Mouse (Mus musculus) v-Abl transformed pro-B cells (cell line): Measurements from ENCODE around the gene Gm44790.

ENCODE experiments used
- in situ Hi-C, 2 experiments: fragments of 400-800 bp; cut with MboI; formaldehyde crosslinking; loops; one replicate each; pipeline ENCODE4 v1.15.1; 2025; ENCODE audit not compliant: unreplicated experiment in 2 of 2

Gm44790 gene

GRCm38 (mm10) chr6:86402681-86403607 is 23.5 kb upstream of the Gm44790 start:
- in situ Hi-C loops: loop anchor here (5.0 kb wide), 1 partner anchor 36 kb away; the partner anchor contains the start of gene Fam136a (in 2 of the 2)

GRCm38 (mm10) chr6:86403728-86404099 is 22.7 kb upstream of the Gm44790 start:
- in situ Hi-C loops: loop anchor here (5.0 kb wide), 1 partner anchor 36 kb away; the partner anchor contains the start of gene Fam136a (in 2 of the 2)

GRCm38 (mm10) chr6:86404100-86404861 is 22.2 kb upstream of the Gm44790 start, which contains the start of gene Tia1:
Gene Tia1, plus strand, starts transcription at chr6:86404219.
- in situ Hi-C loops: loop anchor here (5.0 kb wide), 1 partner anchor 37 kb away; the partner anchor contains the start of gene Fam136a (in 2 of the 2)

- in situ Hi-C loops: loop anchor here (5.0 kb wide), 1 partner anchor 38 kb away; the partner anchor contains the start of gene Fam136a (in 2 of the 2)
Measured at GRCm38 (mm10) chr6:86404996-86405395, 21.5 kb upstream of the Gm44790 start.

- in situ Hi-C loops: no loop called here
Measured at GRCm38 (mm10) chr6:86406306-86406705, 20.2 kb upstream of the Gm44790 start.

DNA sequence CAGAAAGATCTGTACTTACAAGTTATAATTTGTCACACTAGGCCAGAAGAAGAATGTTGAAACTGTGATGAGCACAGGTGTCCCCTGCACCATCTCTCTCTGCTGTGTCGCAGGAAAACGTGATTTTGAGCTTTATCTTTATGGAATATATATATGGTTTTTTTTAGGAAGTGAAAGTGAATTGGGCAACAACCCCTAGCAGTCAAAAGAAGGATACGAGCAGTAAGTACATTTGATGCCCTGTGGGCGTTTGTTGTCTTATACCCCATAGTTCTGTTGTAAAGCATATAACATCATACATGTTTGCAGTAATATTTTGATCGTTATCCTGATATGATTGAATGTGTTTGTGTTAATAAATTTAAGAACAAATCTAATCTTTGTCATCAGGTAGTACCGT is 7.7 kb upstream of the Gm44790 start:
- in situ Hi-C loops: no loop called here

- in situ Hi-C loops: no loop called here
Measured at GRCm38 (mm10) chr6:86419239-86419638, 7.2 kb upstream of the Gm44790 start.

DNA sequence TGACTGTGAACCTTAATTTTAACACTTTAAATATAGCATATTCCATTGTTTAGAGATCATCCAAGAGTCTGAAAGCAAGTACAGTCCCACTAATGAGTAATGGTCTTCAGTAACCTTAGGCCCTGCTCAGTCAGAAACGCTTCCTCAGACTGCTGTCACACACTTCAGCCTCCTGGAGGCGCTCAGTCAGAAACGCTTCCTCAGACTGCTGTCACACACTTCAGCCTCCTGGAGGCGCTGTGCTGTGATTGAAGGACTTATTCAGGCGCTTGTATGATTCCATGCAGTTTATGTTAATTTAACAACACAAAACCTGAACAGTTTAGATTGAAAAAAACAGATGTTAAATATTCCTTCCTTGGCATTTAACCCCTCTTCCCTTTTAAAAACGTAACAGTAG is 6.0 kb upstream of the Gm44790 start:
- in situ Hi-C loops: no loop called here

- in situ Hi-C loops: loop anchor here (25.0 kb wide), 1 partner anchor 106 kb away; the partner anchor contains the start of gene Pcbp1 (in 2 of the 2)
Measured at GRCm38 (mm10) chr6:86431531-86431930, 5.1 kb downstream of the Gm44790 start.

GRCm38 (mm10) chr6:86433696-86434095 is 7.2 kb downstream of the Gm44790 start:
- in situ Hi-C loops: loop anchor here (25.0 kb wide), 1 partner anchor 104 kb away; the partner anchor contains the start of gene Pcbp1 (in 2 of the 2)

DNA sequence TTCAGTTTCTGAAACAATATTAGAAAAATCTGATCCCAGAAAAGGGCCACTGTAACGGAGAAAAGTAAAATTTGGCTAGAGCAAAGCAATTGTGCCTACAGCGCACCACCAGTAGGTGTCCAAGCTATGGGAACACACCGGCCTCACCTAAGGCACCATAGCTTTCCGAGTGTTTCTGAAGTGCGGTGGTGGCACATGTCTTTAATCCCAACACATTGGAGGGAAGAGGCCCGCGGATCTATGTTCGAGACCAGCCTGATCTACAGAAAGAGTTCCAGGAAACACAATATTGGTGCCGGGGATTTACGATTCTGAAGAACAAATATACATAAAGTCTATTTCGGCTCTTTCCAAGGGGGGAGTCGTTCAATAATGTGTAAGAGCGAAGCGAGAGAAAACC is 11.3 kb downstream of the Gm44790 start:
- in situ Hi-C loops: loop anchor here (5.0 to 25.0 kb wide), 2 partner anchors 100 to 235 kb away; partner anchors contain the start of gene Pcbp1 (in 2 of the 2)

GRCm38 (mm10) chr6:86438272-86439118 is 12.0 kb downstream of the Gm44790 start, which contains the start of gene C87436:
Gene C87436, plus strand, starts transcription at chr6:86438374.
- in situ Hi-C loops: loop anchor here (5.0 to 25.0 kb wide), 2 partner anchors 99 to 234 kb away; partner anchors contain the start of gene Pcbp1 (in 2 of the 2)

DNA sequence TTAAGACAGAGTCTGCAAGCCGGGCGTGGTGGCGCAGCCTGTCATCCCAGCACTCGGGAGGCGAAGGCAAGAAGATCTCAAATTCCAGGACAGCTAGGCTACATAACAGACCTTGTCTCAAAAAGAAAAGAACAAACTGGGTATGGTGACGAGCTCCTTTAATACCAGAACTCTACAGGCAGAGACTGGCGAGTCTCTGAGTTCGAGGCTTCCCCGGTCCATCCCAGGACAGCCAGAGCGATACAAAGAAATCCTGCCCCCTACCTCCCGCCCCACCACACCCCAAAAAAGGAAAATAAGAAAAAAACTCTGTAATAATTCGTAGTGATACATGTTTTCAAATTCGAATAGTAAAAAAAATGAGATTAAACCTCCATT is 12.7 kb downstream of the Gm44790 start:
- in situ Hi-C loops: loop anchor here (5.0 to 25.0 kb wide), 2 partner anchors 98 to 233 kb away; partner anchors contain the start of gene Pcbp1 (in 2 of the 2)

GRCm38 (mm10) chr6:86439531-86439930 is 13.1 kb downstream of the Gm44790 start:
- in situ Hi-C loops: loop anchor here (5.0 to 25.0 kb wide), 2 partner anchors 98 to 233 kb away; partner anchors contain the start of gene Pcbp1 (in 2 of the 2)

GRCm38 (mm10) chr6:86441571-86441970 is 15.1 kb downstream of the Gm44790 start:
- in situ Hi-C loops: loop anchor here (10.0 to 25.0 kb wide), 2 partner anchors 96 to 233 kb away; partner anchors contain the start of gene Pcbp1 (in 2 of the 2)

- in situ Hi-C loops: loop anchor here (10.0 to 25.0 kb wide), 2 partner anchors 92 to 229 kb away; partner anchors contain the start of gene Pcbp1 (in 2 of the 2)
Measured at GRCm38 (mm10) chr6:86445551-86445950, 19.1 kb downstream of the Gm44790 start.

DNA sequence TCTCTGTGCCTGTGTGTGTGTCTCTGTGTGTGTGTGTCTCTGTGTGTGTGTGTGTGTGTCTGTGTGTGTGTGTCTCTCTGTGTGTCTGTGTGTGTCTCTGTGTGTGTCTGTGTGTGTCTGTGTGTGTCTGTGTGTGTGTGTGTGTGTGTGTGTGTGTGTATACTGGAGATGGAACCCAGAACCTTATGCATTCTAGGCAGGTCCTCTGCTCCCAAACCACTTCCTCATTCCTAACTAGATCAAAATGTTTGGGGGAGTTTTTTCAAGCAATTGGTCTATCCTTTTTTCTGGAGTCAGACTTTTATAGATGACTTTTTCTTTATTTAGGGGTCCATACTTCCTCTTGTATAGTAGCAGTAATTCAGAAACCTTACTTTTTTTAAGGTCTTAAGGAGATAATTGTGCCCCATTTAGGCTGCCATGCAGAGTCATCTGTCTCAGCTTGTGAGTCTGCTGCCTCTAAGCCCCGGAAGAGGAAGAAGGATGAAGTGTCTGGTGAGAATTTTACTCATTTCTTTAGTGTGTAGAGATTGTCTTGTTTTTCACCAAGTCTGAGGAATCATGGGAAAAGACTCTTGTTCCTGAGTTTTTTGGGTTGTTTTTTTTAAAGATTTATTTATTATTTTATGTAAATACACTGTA is 20.6 kb downstream of the Gm44790 start:
- in situ Hi-C loops: loop anchor here (10.0 to 25.0 kb wide), 2 partner anchors 90 to 228 kb away; partner anchors contain the start of gene Pcbp1 (in 2 of the 2)

- in situ Hi-C loops: no loop called here
Measured at GRCm38 (mm10) chr6:86456727-86457126, 30.3 kb downstream of the Gm44790 start.

DNA sequence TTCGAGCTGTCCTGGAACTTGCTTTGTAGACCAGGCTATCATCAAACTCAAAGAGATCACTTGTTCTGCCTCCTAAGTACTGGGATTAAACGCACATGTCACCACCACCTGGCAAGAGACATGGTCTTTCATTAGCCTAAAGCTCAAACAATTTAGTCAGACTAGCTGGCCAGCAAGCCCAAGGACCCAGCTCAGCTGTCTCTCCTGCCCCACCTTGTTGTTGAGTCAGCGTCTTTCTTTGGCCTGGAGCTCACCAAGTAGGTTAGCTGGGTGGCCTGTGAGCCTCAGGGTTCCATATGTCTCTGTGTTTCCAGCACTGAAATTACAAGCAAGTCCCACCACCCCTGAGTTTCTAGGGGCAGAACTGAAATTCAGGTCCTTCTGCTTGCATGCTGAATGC is 36.6 kb downstream of the Gm44790 start:
- in situ Hi-C loops: no loop called here
